Mouse (Mus musculus) gastrocnemius, postnatal 10 days (tissue): ENCODE results near the gene Cars2. TPM values are rescaled to one million over a fixed set of nuclear protein-coding genes. Genes with fewer than 3 reads are reported as not detected.
A peak's percentile ranks its signal among the peaks of the same experiment; 100 is the strongest.
"Not testable (repeated sequence)": the region's sequence is repeated elsewhere in the genome, so short reads cannot be mapped to it uniquely, and the experiment has no call there.

Experiments used
- DNase-seq: peaks from one replicate; pipeline ENCODE4 v3.0.0; 2021; ENCODE audit warnings: mixed read lengths
- total RNA-seq, 2 experiments: library from RNA; stranded (reverse); gene quantifications; 2 replicates each; pipeline ENCODE4 v1.2.3; 2021

Gene Cars2
- total RNA-seq, 2 experiments from 2014 or later: 14.4 to 18.1 TPM

- DNase-seq: peak; percentile 54
Observed at GRCm38 (mm10) chr8:11556691-11557423, 6.3 kb upstream of the Cars2 start.

GRCm38 (mm10) chr8:11555720-11556591, 5.4 kb upstream of the Cars2 start:
- DNase-seq: peak; percentile 98

GRCm38 (mm10) chr8:11554799-11555719, 4.5 kb upstream of the Cars2 start, which contains the start of gene Ing1:
Ing1 (plus strand) TSS chr8:11555571.
- DNase-seq: peak; percentile 92

- DNase-seq: no peak
Observed at GRCm38 (mm10) chr8:11552390-11552789, 1.8 kb upstream of the Cars2 start.

GRCm38 (mm10) chr8:11551497-11551896, 914 bp upstream of the Cars2 start:
- DNase-seq: not testable (repeated sequence)

- peak; percentile 58 for DNase-seq
Observed at GRCm38 (mm10) chr8:11549706-11550105, 877 bp downstream of the Cars2 start.

- DNase-seq: no peak
Observed at GRCm38 (mm10) chr8:11547063-11547462, 3.5 kb downstream of the Cars2 start.

GRCm38 (mm10) chr8:11544386-11544785, 6.2 kb downstream of the Cars2 start:
- peak; percentile 47 for DNase-seq

GRCm38 (mm10) chr8:11542866-11543265, 7.7 kb downstream of the Cars2 start:
- no peak for DNase-seq

- no peak for DNase-seq
Observed at GRCm38 (mm10) chr8:11542031-11542430, 8.6 kb downstream of the Cars2 start.

- DNase-seq: no peak
Observed at GRCm38 (mm10) chr8:11540182-11540581, 10.4 kb downstream of the Cars2 start.

- DNase-seq: no peak
Observed at GRCm38 (mm10) chr8:11539049-11539448, 11.5 kb downstream of the Cars2 start.

- no peak for DNase-seq
Observed at GRCm38 (mm10) chr8:11534494-11534893, 16.1 kb downstream of the Cars2 start.

- no peak for DNase-seq
Observed at GRCm38 (mm10) chr8:11530849-11531248, 19.7 kb downstream of the Cars2 start.

GRCm38 (mm10) chr8:11530155-11530770, 20.3 kb downstream of the Cars2 start:
- no peak for DNase-seq

- no peak for DNase-seq
Observed at GRCm38 (mm10) chr8:11523331-11523730, 27.3 kb downstream of the Cars2 start.

GRCm38 (mm10) chr8:11518676-11519075, 31.9 kb downstream of the Cars2 start:
- DNase-seq: no peak

- DNase-seq: no peak
Observed at GRCm38 (mm10) chr8:11518056-11518396, 32.6 kb downstream of the Cars2 start.

GRCm38 (mm10) chr8:11517366-11518055, 33.1 kb downstream of the Cars2 start:
- no peak for DNase-seq

GRCm38 (mm10) chr8:11516292-11516691, 34.3 kb downstream of the Cars2 start:
- no peak for DNase-seq

GRCm38 (mm10) chr8:11513247-11513646, 37.3 kb downstream of the Cars2 start:
- DNase-seq: no peak
